Mouse (Mus musculus) thymus, adult 18-20 months (tissue): ENCODE results near the gene Papss2.
A peak's percentile ranks its signal among the peaks of the same experiment; 100 is the strongest.

ENCODE experiments used
- DNase-seq, 2 experiments: peaks; one replicate each; pipeline ENCODE4 v3.0.0; 2022; ENCODE audit warnings: mixed read lengths in 2 of 2

The Papss2 gene

DNA sequence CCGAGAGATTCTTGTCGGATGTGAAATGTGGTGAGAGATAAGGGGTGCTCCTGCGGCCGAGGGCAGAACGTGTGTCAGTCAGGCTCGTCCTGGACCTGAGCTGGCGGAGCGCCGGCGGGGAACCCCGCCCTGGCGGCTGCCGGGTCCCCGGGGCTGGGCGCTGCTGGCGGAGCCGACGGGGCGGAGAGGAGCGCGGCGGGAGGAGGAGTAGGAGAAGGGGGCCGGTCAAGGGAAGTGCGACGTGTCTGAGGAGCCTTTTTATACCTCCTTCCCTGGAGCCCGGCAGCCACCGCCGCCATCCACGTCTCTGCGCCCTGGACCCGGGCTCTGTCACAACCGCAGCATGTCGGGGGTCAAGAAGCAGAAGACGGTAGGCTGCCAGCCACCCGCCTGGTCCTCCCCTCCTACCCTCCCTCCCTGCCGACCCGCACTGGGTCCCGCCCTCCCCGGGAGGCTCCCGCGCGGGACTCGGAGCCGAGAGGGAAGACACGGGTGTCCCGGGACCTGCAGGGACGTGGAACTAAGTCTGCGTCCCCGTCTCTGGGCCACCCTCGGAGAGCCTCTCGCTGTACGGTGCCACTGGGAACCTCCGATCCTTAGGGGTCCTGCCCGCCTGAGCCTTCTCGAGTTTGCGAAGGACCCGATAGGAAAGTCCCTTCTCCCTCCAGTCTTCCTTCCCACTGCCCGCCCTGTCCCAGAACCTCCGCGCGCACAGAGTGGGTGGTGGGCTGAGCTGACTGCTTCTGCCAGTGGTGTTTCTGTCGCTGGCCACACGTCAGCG lies at the start of gene Papss2:
Gene Papss2 (plus strand): TSS at position 285 of the 781 bp plus-strand sequence.
- DNase-seq = peak; percentile 31 to 46

DNA sequence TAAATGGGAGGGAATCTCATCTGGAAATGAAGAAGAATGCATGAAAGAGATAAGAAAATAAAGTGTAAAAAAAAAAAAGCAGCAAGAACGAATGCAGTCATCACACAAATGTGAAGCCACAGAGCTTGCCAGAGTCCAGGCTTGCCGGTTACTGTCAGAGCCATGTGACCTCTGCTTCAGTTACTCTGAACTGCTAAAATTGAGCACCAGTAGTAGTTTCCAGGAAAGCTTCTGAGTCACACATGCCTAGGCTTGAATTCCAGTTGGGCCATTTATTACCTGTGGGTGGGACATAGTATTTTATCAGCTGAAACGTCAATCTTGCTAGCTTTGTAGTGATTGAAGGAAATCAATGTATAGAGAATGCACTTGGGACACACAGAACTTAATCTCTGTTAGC lies 48.2 kb upstream of the Papss2 start:
- no peak for DNase-seq

DNA sequence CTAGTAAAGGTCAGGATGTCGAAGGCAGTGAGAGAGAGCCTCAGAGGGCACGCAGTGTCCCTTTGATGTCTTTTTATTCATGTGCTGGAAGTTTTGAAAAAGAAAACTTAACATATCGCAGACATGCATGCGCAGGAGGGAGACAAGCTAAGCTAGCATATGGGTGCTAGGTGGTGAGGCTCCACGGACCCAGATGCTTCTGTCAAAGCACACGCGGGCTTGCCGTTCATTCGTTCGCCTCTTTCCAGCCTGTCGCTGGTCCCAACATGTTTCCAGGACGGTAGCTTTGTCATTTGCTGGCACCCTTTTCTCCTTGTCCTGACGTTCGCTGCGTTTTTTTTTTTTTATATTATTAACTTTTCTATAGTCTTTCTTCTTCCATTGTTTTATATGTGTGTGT lies 47.4 kb upstream of the Papss2 start:
- no peak for DNase-seq

DNA sequence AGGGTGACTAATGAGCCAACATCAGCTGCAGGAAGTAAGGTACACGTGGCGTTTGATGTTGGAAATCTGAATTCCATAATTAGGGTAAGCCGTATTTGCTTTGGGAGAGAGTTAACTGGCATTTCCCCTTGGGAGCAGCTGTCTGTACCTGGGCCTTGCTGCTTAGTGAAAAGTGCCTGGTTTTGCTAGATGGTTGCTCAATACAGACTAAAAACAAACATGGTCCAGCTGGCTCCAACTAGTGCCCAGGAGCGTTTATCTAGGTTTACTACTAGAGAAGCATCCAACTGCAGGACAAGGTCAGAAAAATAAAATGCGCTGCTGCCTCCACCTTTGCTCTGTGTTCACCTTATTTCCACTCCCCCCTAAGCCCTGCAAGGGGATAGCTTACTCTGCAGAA lies 45.1 kb upstream of the Papss2 start:
- DNase-seq = no peak

DNA sequence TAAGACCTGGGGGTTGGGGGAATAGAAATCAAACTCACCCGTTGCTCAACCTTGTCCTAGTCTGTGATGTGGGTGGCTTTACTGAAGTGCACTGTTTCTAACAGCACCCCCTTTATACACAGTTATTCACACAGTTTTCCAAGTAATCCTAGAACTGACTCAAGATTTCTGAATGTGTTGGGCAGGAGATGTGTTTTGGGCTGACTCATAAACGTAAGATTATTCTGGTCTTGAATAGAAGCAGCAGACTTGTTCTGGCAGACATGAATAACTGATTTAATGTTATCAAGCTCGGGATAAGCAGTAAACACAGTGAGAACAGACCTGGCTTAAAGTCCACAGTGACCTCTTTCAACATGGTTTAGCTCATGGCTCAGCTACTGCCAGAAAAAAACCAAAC lies 44.1 kb upstream of the Papss2 start:
- no peak for DNase-seq

DNA sequence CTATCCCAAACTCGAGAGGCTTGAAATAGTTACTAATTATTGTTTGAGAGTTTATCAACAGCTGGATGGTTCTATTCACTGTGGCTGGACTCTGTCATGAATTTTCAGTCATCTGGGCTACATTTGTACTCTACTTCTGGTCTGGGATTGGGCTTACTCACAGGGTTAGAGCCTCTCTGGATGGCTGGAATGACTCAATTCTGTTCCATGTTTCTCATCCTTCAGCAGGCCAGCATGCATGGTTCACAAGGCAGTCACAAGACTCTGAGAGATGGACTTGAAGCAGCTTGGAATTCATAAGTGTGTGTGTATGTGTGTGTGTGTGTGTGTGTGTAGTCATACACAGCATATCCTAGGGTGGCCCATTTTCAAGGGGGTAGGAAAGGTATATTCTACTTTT lies 43.5 kb upstream of the Papss2 start:
- no peak for DNase-seq

DNA sequence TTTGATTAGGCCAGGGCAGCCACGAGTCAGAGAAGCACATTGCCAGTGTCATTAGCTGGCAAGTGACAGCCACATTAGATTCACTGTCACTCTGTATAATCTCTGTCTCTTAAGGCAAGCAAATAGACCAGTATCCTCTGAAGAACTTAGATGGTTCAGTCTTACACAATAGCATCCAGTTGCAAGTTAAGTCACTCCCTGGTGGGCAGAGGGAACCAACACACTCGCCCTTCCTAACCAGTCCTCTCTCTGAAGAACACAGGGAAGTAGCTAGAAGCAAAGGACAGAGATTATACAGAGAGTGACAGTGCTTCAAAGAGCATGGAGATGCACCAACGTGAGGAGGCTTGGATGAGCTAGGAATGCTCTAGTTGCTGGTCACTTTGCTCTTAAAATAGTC lies 42.3 kb upstream of the Papss2 start:
- no peak for DNase-seq

DNA sequence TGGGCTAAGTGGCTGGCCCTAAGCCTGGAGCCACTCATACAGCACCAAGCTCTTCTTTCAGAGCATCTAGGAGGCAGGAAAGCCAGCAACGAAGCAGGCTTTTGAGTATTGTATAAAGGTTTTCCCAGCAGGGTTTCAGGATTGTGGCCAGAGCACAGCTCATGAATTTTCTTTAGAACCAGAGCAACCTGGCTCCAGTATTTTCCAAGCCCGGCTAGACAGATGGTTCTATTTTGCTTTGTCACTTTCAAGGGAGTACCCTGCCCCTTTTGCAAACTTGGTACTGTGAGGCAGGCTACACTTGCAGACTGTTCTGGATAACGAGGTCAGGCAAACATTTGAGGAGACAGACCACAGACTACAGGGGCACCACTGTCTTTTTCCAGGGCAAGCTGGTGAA lies 40.3 kb upstream of the Papss2 start:
- DNase-seq = no peak

DNA sequence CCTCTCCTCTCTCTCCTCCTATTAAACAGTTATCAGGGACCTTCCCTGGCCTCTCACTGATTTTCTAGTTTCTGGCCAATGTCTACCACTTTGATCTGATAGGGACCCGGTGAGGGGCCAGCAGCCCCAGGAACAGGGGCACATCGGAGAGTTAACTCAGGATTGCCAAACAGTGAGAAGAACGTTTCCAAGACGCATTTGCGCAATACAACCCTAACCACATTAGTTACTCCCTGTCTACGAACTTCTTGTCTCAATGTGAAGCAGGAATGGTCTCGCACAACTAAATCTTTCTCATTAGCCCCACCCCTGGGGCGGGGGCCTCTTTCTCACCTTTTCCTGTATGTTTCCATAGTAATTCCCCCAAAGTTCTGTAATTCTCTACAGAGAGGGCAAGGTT lies 28.6 kb upstream of the Papss2 start:
- no peak for DNase-seq

DNA sequence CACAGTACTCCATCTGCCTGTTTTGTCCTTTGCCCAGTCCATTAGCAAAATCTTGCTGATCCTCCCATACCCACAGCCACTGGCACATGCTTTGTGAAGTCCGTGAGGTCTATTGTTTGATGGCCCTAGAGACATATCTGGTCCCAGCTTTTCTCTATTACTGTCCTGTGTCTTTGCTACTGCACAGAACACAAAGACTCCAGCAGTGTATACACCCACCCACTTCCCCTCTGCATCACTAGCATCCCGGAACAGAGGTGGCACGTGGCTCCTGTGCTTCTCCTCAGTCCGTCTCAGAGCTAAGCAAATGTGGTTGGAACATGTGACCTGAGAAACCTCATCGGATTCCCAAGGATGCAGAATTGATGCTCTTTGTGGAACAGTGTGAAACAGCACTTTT lies 28.1 kb upstream of the Papss2 start:
- no peak for DNase-seq

DNA sequence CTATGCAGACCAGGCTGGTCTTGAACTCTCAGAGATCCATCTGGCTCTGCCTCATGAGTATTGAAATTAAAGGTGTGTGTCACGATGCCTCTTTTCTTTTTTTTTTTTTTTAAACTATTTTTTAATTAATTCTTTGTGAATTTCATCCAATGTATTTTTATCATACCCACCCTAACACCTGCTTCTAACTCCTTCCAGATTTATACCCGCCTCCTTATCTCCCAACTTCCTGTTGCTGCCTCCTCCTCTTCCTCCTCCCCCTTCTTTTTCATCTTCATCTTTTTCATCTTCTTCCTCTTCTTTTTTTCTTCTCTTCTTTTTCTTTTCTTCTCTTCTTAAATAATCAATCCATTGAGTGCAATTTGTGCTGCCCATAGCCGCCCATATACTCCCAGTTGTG lies 27.1 kb upstream of the Papss2 start:
- DNase-seq = no peak

DNA sequence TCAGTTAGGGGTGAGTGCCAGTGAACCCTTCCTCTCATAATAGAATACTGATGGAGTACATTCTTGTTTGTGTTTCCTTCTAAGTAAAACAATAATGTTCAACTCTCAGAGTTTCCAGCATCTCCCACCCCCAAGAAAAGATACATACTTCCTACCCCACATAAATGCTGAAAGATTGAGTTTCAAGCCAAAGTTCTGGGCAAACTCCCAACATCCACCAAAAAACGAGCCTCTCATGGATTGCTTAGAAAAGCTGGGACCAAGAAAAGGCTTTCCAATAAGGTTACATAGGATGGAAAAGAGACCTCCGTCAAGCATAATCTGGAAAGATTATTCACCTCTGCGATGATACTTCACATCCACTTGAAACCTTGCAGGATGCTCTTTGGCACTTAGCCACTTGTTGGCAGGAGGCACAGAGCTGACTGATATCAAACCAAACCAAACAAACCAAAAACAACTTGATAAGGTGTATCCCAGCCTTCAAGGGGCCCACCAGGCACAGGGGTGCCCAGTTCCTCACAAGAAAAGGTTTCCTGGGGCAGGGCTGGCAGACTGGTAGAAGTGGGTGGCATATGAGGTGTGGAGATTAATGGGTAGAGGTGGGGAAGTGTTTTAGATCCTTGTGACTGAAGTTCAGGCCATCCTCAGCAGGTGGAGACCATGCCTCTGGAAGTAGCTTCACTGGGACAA lies 26.5 kb upstream of the Papss2 start:
- no peak for DNase-seq

DNA sequence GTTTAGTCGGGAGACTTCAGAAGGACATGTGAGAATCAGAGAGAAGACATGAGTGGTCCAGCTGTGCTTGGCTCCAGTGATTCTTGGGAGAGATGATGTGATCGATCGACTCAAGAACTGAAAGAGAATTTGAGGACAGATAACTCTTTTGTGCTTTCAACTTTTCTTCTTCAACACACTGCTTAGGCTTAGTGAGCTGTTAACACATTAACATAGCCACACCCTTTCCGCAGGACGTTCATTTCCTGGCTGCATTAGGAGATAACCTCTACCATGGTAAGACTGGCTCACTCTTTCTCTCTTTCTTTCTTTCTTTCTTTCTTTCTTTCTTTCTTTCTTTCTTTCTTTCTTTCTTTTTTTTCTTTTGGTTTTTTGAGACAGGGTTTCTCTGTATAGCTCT lies 25.9 kb upstream of the Papss2 start:
- no peak for DNase-seq

DNA sequence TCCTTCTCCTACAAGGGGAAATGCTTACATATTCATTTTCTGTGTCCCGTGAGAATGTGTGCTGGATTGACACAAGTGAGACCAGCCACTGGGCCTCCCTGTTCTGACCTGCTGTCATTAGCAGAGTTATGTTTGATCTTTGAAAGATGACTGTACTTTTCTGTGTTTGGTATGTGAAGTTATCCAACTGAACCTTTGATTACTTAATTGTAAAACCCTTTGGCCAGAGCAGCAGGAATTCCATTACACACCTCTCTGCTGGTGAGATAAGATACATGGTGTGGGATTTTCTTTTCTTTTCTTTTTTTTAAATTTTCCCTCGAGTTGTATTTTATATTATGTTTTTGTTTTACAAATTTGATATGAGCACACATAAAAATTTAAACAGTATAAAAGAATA lies 23.4 kb upstream of the Papss2 start:
- no peak for DNase-seq

DNA sequence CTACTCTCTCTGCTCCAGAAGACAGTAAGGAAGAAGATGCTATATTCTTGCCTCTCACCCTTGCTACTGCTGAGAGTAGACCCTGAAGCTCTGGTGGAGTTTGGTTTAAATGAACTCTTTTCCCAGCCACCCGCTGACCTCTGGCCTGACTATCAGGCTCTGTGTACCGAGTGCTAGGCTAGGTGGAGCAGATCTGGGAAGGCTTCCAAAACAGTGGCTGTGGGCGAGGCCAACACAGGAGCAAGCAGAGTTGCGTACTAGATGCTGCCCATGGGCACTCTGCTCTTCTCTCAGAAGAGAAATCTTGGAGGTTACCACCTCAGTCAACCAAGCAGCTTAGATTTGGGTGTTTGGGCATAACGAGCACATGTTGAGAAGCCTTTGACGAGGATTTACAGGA lies 22.3 kb upstream of the Papss2 start:
- DNase-seq = no peak

DNA sequence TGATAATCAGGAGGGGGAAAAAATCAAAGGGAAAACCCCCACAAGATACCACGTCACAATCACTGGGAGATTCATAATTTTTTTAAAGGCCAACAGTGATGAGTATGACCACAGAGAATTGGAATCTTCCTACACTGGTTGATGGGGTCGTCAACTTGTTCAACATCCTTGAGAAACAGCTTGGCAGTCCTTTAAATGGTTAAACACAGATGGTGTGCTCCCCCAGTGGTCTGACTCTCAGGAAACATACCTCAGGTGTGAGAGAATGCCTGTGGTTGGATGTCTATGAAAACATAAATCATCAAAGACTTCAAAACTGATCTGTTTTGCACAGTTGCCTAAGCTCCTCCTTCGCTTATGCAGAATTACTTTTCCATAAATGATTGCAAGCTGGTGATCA lies 20.7 kb upstream of the Papss2 start:
- DNase-seq = peak in 1 of 2 experiments; percentile 34

DNA sequence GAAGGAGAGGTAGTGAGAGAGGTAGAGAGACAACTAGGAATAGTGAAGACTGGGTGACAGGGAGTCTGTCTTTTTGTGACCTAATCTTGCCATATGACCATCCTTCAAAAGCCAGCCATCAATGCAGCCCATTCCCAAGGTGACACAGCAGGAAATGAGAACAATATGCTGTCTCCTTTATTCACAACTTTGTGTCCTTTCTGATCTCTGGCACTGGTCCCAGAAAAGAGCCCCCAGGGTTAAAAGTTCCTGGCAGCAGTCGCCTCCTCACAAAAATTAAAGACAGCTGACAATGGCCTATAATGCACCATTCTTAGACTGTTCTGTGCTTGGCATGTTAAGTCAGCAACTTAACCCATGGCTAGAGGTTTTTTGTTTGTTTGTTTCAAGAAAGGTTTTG lies 17.8 kb upstream of the Papss2 start:
- DNase-seq = no peak

DNA sequence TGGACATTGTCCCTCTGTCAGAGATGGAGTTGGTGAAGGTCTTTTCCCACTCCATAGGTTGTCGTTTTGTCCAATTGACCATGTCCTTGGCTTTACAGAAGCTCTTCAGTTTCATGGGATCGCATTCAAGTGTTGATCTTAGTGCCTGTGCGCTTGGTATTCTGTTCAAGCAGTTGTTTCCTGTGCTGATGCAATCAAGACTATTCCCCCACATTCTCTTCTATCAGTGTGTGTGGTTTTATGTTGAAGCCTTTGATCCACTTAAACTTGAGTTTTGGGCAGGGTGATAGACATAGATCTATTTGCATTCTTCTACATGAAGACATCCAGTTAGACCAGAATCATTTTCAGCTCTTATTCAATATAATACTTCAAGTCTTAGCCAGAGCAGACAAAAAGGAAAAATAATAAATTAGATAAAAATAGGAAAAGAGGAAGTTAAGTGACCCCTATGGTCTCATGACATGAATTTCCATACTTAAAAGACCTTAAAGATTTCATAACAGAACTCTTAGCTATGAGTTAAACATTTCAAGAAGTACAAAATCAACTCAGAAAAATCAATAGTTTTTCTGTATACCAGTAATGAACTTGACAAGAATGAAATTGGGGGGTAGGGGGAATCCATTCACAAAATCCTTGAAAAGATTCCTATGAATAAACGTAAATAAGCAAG lies 12.4 kb upstream of the Papss2 start:
- DNase-seq = no peak

DNA sequence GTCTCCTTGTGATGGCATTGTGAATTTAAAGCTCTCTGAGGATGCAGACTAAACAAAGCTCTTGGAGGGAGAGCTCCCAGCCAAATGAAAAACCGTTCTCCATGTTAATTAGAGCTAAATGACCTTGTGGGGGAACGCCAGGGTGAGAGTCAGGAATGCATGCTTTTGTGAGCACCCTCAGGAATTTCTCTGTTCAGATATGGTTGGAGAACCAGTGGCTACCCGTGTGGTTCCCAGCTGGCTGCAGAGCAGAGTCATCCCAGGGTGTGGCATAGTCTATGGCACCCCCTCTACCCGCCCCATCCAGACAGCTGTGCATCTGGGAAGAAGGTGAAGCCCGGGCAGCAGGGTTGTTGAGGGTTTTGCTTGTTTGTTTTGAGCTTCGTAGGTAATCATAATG lies 7.9 kb upstream of the Papss2 start:
- no peak for DNase-seq

DNA sequence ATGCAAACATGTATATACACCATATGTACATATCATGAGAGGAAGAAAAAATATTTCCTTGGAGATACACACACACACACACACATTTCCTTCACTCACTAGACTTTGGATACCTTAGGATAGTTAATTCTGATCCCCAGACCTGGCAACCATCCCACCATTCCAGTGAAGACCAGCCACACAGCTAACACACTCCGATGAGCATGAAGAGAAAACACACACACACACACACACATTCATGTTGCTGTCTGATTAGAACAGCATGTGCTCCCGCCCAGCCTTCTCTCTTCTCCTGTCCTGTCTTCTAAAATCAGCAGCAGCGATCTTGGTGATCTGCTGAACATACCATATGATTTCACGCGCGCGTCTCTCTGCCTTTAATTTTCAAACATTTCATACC lies 2.8 kb upstream of the Papss2 start:
- no peak for DNase-seq

DNA sequence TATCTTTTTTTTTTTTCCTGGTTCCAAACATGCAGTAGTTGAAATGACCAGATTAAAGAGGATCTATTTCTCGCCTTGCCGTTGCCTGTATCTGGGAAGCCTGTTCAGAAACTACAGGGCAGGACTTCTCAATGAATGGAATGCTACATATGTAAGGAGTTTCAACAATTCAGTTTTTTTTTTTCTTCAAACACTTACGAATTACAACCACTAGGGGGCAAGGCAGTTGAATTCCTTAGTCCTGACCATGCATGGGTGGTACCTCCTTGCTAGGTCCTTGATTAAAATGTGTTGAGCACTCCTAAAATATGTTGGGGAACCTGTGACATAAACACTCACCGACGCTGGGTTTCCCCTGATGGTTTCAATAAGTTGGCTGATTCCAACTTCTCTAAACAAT lies 1.7 kb upstream of the Papss2 start:
- DNase-seq = no peak

DNA sequence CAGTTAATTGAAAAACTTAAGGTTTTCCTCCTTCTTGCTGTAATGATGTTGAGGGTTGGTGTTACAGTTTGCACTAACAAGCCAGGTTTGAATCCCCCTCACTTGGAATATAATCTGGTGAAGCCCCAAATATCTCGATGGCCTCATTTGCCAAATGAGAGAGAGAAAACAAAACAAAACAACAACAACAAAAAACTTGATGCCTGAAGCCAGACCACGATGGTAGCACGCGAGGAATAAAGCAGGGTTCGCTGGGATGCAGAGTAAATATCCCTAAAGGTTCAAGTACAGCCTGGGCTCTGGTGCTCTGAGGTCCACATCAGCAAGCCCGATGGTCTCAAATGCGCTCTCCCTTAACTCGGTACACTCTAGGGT lies 472 bp upstream of the Papss2 start:
- DNase-seq = no peak

DNA sequence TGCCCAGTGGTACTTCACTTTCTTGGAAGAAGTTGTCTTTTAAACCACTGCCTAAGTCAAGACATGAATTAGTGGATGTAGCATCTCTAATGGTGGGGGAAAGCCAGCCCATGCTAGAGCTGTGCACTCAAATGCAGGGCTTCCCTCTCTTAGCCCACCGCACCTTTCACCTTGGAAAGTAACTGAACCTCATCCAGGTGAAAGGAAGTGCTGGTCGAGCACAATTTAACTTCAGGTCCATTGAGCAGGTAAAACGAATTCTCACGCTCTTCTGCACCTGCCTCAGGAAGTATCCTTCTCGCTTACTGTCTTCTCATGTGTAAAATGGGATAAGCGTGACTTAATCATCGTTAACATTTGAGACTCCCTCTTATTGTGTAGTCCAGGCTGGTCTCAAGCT lies 3.4 kb downstream of the Papss2 start:
- DNase-seq = no peak

DNA sequence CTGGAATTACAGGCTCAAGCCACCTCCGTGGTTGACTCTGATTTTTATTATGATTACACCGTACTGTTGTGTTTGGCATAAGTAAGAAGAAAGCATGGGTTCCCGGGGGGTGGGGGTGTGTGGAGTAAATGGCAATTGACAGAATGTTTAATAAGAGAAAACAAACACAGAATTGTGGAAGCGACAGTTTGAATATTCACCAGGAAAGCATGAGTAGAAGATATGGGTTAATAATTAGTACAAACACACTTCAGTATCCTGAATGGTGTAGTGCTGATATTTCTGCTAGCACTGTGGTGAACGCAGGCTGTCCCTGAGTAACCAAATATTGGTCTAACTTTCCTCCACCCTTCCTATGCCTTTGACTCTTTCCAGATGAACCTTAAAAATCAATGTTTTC lies 3.8 kb downstream of the Papss2 start:
- DNase-seq = no peak
